Mouse (Mus musculus): Measurements from ENCODE around the gene Dnajc21. TPM values are rescaled to one million over a fixed set of nuclear protein-coding genes. Genes with fewer than 3 reads are reported as not detected.

Dnajc21 gene
- total and polyA plus RNA-seq, 3 experiments: 21.6 to 63.2 (median 27.6) TPM

DNA sequence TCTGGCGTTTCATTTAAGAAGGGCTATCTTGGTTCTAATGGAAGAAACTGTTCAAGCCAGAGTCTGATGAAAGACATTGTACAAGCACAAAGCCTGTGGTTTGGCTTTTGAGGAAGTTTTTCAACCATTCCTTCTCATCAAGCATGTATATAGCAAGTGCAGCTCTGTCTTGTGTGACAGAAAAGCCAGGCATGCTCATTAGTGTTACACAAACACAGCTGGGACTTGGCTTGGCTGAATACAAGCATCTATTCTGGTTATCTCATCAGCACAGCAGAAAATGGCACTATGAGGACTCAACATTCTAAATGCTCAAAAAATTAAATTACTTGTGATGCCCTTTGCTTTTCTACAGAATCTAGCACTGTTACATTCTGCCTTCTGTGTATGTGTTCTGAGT, 33.4 kb downstream of the Dnajc21 start:
- Histone ChIP-seq H3K36me3 (replicated peaks in 1 of 2; ENCODE audit: control insufficient read depth in 1 of 2, insufficient read depth in 1 of 2, low read length in 1 of 2) (peaks cover 0 to 14% of the 10 kb centered on the region in 2 experiments), H3K79me2 (replicated peaks; ENCODE audit: control insufficient read depth, extremely low read depth, insufficient read depth, poor library complexity, severe bottlenecking) (no peaks in the 10 kb centered on the region), H3K9ac (ENCODE audit: insufficient read depth, low read depth) (no peak overlapping the region), H3K4me2 (ENCODE audit: insufficient read depth, low read depth, poor library complexity, severe bottlenecking) (no peak overlapping the region), H3K9me3 (replicated peaks; ENCODE audit: low read length) (no peaks in the 10 kb centered on the region), H3K4me1 (ENCODE audit: control insufficient read depth in 1 of 2, insufficient read depth in 2 of 2) (peaks cover 5 to 12% of the 10 kb centered on the region in 2 experiments), H3K27me3 (replicated peaks) (no peaks in the 10 kb centered on the region), H3K4me3 (replicated peaks in 1 of 3; ENCODE audit: low read depth in 2 of 3, low read length in 2 of 3, poor library complexity in 1 of 3) (no peak overlapping the region), H3K27ac (ENCODE audit: insufficient read depth, low read depth) (no peak overlapping the region)
- in situ Hi-C loops (cut with MboI; ENCODE audit: low pct_ligation_motif_present, low pct_unique_long_range_greater_than_20kb, low sequenced_read_pairs) (no loop called here), dilution Hi-C loops (cut with MboI; ENCODE audit: extremely low pct_ligation_motif_present, extremely low pct_unique_long_range_greater_than_20kb, low sequenced_read_pairs) (no loop called here)
- no peak for DNase-seq (ENCODE audit: extremely low read depth)
- TF ChIP-seq MAZ (IDR thresholded peaks at IDR 0.05; ENCODE audit: low read depth, low read length): no peak
- TF ChIP-seq RCOR1 (conservative IDR thresholded peaks at IDR 0.05; ENCODE audit: low read depth, low read length): no peak
- no peak for TF ChIP-seq KAT2A (IDR thresholded peaks at IDR 0.05; ENCODE audit: insufficient replicate concordance, low read length)
- no peak for TF ChIP-seq E2F4 (IDR thresholded peaks at IDR 0.05; ENCODE audit: insufficient replicate concordance, low read depth, low read length)
- TF ChIP-seq CTCF (conservative IDR thresholded peaks at IDR 0.05 in 1 of 2, IDR thresholded peaks at IDR 0.05 in 1 of 2; ENCODE audit: low read depth in 2 of 2, low read length in 2 of 2): no peak
- TF ChIP-seq USF2 (conservative IDR thresholded peaks at IDR 0.05; ENCODE audit: low read depth, low read length): no peak
- TF ChIP-seq POLR2AphosphoS2 (IDR thresholded peaks at IDR 0.05; ENCODE audit: low read depth, low read length): no peak
- TF ChIP-seq MXI1 (IDR thresholded peaks at IDR 0.05; ENCODE audit: low read depth, low read length): no peak
- no peak for TF ChIP-seq JUND (conservative IDR thresholded peaks at IDR 0.05; ENCODE audit: low read depth, low read length)
- TF ChIP-seq SMC3 (IDR thresholded peaks at IDR 0.05; ENCODE audit: low read depth, low read length): no peak
- TF ChIP-seq JUN (IDR thresholded peaks at IDR 0.05; ENCODE audit: insufficient read depth, low read depth, low read length): no peak
- no peak for TF ChIP-seq ELF1 (IDR thresholded peaks at IDR 0.05; ENCODE audit: low read depth, low read length)
- no peak for TF ChIP-seq MAX (IDR thresholded peaks at IDR 0.05; ENCODE audit: low read length)
- no peak for TF ChIP-seq RAD21 (IDR thresholded peaks at IDR 0.05; ENCODE audit: low read depth, low read length)
- TF ChIP-seq GABPA (IDR thresholded peaks at IDR 0.05; ENCODE audit: insufficient replicate concordance, low read depth, low read length): no peak
- TF ChIP-seq BHLHE40 (IDR thresholded peaks at IDR 0.05; ENCODE audit: low read depth, low read length): no peak

DNA sequence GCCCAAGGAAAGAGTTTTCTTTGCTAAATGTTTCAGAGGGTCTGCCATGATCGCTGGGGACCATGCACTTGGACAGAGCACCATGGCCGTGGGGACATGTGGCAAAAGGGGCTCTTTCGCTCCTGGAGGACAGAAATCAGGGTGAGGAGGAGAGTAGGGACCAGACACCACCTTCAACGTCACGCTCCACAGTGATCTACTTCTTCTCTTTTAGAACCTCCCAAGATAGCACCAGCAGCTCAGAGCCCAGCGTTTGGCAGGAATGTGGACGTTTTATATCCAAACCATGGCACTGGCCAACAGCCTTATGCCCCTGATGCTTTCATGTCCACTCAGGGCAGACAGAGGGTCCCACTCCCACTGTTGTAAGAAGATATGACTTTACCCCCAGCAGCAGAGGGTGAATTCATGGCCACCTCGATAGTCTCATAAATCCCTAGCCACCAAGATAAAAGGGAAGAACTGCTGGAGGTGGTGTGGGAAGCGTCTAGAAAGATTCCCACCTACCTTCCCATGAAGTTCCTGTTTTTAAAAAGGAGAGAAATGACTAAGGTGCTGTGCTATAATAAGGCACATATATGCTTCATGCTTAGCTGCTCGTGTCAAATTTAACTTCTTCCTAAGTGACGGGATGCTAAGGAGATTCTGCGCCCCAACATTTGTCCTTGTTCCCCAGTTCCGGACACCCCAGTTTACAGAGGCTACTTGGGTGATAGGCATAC, 43.6 kb downstream of the Dnajc21 start:
- DNase-seq (ENCODE audit: extremely low read depth): no peak
- Histone ChIP-seq H3K4me1 (ENCODE audit: control insufficient read depth in 1 of 2, insufficient read depth in 2 of 2) (peaks cover 5 to 16% of the 10 kb centered on the region in 2 experiments; a peak in 2 of 4 replicates), H3K79me2 (replicated peaks; ENCODE audit: control insufficient read depth, extremely low read depth, insufficient read depth, poor library complexity, severe bottlenecking) (no peaks in the 10 kb centered on the region), H3K9ac (ENCODE audit: insufficient read depth, low read depth) (no peak overlapping the region), H3K36me3 (replicated peaks in 1 of 2; ENCODE audit: control insufficient read depth in 1 of 2, insufficient read depth in 1 of 2, low read length in 1 of 2) (no peaks in the 10 kb centered on the region), H3K27me3 (replicated peaks) (no peaks in the 10 kb centered on the region), H3K4me2 (ENCODE audit: insufficient read depth, low read depth, poor library complexity, severe bottlenecking) (no peak overlapping the region), H3K27ac (ENCODE audit: insufficient read depth, low read depth) (no peak overlapping the region), H3K4me3 (replicated peaks in 1 of 3; ENCODE audit: low read depth in 2 of 3, low read length in 2 of 3, poor library complexity in 1 of 3) (no peak overlapping the region), H3K9me3 (replicated peaks; ENCODE audit: low read length) (no peaks in the 10 kb centered on the region)
- in situ Hi-C loops (cut with MboI; ENCODE audit: low pct_ligation_motif_present, low pct_unique_long_range_greater_than_20kb, low sequenced_read_pairs): no loop called here
- dilution Hi-C loops (cut with MboI; ENCODE audit: extremely low pct_ligation_motif_present, extremely low pct_unique_long_range_greater_than_20kb, low sequenced_read_pairs): no loop called here
- TF ChIP-seq USF1 (IDR thresholded peaks at IDR 0.05; ENCODE audit: low read depth, low read length) (no peak), ZNF384 (IDR thresholded peaks at IDR 0.05; ENCODE audit: low read depth, low read length) (no peak), GABPA (IDR thresholded peaks at IDR 0.05; ENCODE audit: insufficient replicate concordance, low read depth, low read length) (no peak), TBP (conservative IDR thresholded peaks at IDR 0.05; ENCODE audit: low read depth, low read length) (no peak), SIN3A (IDR thresholded peaks at IDR 0.05; ENCODE audit: low read length) (no peak), EP300 (IDR thresholded peaks at IDR 0.05; ENCODE audit: low read length) (no peak)
